Mouse (Mus musculus) MEL (cell line): ENCODE measurements at regions not wholly inside any gene's neighbourhood (a gene's known extent, or its start where the extent isn't known, plus 50 kb on each side); places are given as distances from the start of the nearest gene placed in this dataset.

Source experiments
- BHLHE40 ChIP-seq: IDR thresholded peaks from 2 replicates; pipeline ENCODE4 v1.6.1; 2012; ENCODE audit warnings: low read depth, mild to moderate bottlenecking, inconsistent platforms, low read length, improper control_type of control experiment, borderline replicate concordance
- CTCF ChIP-seq, 3 experiments: IDR thresholded peaks in 2 of 3; conservative IDR thresholded peaks in 1 of 3; 2 replicates each; pipeline ENCODE4 v1.5.1; 2011 to 2012; ENCODE audit warnings: low read length in 3 of 3, low read depth in 2 of 3, mild to moderate bottlenecking in 2 of 3, improper control_type of control experiment in 1 of 3, inconsistent platforms in 1 of 3, mixed read lengths in 1 of 3, moderate library complexity in 1 of 3; ENCODE audit not compliant: control insufficient read depth in 1 of 3, insufficient read depth in 1 of 3, poor library complexity in 1 of 3, severe bottlenecking in 1 of 3
- E2F4 ChIP-seq: IDR thresholded peaks from 2 replicates; pipeline ENCODE4 v1.6.1; 2011; ENCODE audit warnings: low read depth, low read length, improper control_type of control experiment, borderline replicate concordance
- EP300 ChIP-seq, 2 experiments: IDR thresholded peaks; 2 replicates each; pipeline ENCODE4 v1.6.1; 2011; ENCODE audit warnings: improper control_type of control experiment in 2 of 2, low read length in 2 of 2, low read depth in 1 of 2, mild to moderate bottlenecking in 1 of 2
- GATA1 ChIP-seq: IDR thresholded peaks from 2 replicates; pipeline ENCODE4 v1.6.1; 2011; ENCODE audit warnings: low read depth, low read length, improper control_type of control experiment
- HCFC1 ChIP-seq: IDR thresholded peaks from 2 replicates; pipeline ENCODE4 v1.6.1; 2012; ENCODE audit warnings: low read depth, mild to moderate bottlenecking, inconsistent platforms, low read length, improper control_type of control experiment, moderate library complexity
- JUND ChIP-seq: IDR thresholded peaks from 2 replicates; pipeline ENCODE4 v1.6.1; 2011; ENCODE audit warnings: low read depth, mild to moderate bottlenecking, improper control_type of control experiment, low read length
- MAZ ChIP-seq: IDR thresholded peaks from 2 replicates; pipeline ENCODE4 v1.6.1; 2012; ENCODE audit warnings: low read depth, mild to moderate bottlenecking, inconsistent platforms, low read length, improper control_type of control experiment
- MEF2A ChIP-seq: IDR thresholded peaks from 2 replicates; pipeline ENCODE4 v1.6.1; 2014; ENCODE audit warnings: low read depth, mild to moderate bottlenecking, inconsistent platforms, low read length, improper control_type of control experiment; ENCODE audit not compliant: poor library complexity, insufficient replicate concordance, severe bottlenecking; ENCODE audit errors: extremely low read depth
- MXI1 ChIP-seq: IDR thresholded peaks from 2 replicates; pipeline ENCODE4 v1.6.1; 2011; ENCODE audit warnings: mild to moderate bottlenecking, low read depth, low read length, improper control_type of control experiment
- NRF1 ChIP-seq: IDR thresholded peaks from 2 replicates; pipeline ENCODE4 v1.6.1; 2014; ENCODE audit warnings: low read depth, mild to moderate bottlenecking, inconsistent platforms, low read length, improper control_type of control experiment, moderate library complexity; ENCODE audit not compliant: poor library complexity, insufficient read depth, severe bottlenecking
- POLR2A ChIP-seq, 2 experiments: IDR thresholded peaks; 2 replicates each; pipeline ENCODE4 v1.6.1; 2011 to 2012; ENCODE audit warnings: low read length in 2 of 2, mild to moderate bottlenecking in 2 of 2, control low read depth in 1 of 2, improper control_type of control experiment in 1 of 2, low read depth in 1 of 2, moderate library complexity in 1 of 2; ENCODE audit not compliant: control insufficient read depth in 1 of 2, insufficient read depth in 1 of 2, poor library complexity in 1 of 2
- RAD21 ChIP-seq: IDR thresholded peaks from 2 replicates; pipeline ENCODE4 v1.6.1; 2011; ENCODE audit warnings: mild to moderate bottlenecking, low read depth, low read length, improper control_type of control experiment
- UBTF ChIP-seq: IDR thresholded peaks from 2 replicates; pipeline ENCODE4 v1.6.1; 2012; ENCODE audit warnings: low read depth, mild to moderate bottlenecking, inconsistent platforms, low read length, improper control_type of control experiment, moderate library complexity, borderline replicate concordance; ENCODE audit not compliant: insufficient read depth

DNA sequence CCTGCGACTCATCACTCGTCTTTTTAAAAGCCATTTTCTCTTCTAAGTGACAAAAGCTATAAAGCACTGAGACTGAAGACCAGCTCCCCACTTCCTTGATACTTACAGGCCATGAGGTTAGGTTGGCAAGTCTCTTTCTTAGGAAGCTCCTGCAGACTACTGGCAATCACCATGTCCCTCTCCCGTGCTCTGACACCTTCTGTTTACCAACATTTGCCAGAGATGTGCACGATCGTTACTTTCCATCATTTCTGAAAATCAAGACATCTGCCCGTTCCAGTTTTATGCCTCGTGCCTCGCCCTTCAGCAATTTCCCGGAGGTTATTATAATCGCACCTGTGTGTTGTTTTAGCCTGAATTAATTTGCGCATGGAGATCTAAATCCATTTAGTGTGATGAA is 110.8 kb downstream of the Cdc42ep3 start:
- TF ChIP-seq MXI1 (no peak), E2F4 (no peak), CTCF (IDR thresholded peaks at IDR 0.05 in 2 of 3, conservative IDR thresholded peaks at IDR 0.05 in 1 of 3; ENCODE audit: control insufficient read depth in 1 of 3, insufficient read depth in 1 of 3, low read depth in 2 of 3, low read length in 3 of 3, poor library complexity in 1 of 3, severe bottlenecking in 1 of 3) (no peak), JUND (no peak), NRF1 (no peak), UBTF (no peak), POLR2A (IDR thresholded peaks at IDR 0.05; ENCODE audit: control insufficient read depth in 1 of 2, insufficient read depth in 1 of 2, low read depth in 1 of 2, low read length in 2 of 2, poor library complexity in 1 of 2) (no peak), RAD21 (no peak), GATA1 (no peak), BHLHE40 (no peak), MAZ (no peak), EP300 (IDR thresholded peaks at IDR 0.05; ENCODE audit: low read depth in 1 of 2, low read length in 2 of 2) (no peak), MEF2A (no peak), HCFC1 (no peak)
